Mouse (Mus musculus): ENCODE data around the gene Gm20547.
"Not testable (repeated sequence)": the region's sequence is repeated elsewhere in the genome, so short reads cannot be mapped to it uniquely, and the experiment has no call there.

The Gm20547 gene

GRCm38 (mm10) chr17:34853511-34853910, 28.3 kb downstream of the Gm20547 start:
- no peak for DNase-seq (ENCODE audit: low read depth, low spot score)

- DNase-seq (ENCODE audit: low read depth, low spot score), result no peak
These were observed 31.2 kb downstream of the Gm20547 start for GRCm38 (mm10) chr17:34850517-34851125.

- peak; percentile 91 for DNase-seq (ENCODE audit: low read depth, low spot score)
These were observed 31.9 kb downstream of the Gm20547 start, which contains the start of the genes Skiv2l and Nelfe for GRCm38 (mm10) chr17:34849722-34850516. TSS of gene Skiv2l (minus strand) at chr17:34850210. TSS of gene Nelfe (plus strand) at chr17:34850391.

GRCm38 (mm10) chr17:34847615-34848014, 34.2 kb downstream of the Gm20547 start:
- DNase-seq (ENCODE audit: low read depth, low spot score), result no peak

GRCm38 (mm10) chr17:34847192-34847591, 34.6 kb downstream of the Gm20547 start:
- DNase-seq (ENCODE audit: low read depth, low spot score), result no peak

- no peak for DNase-seq (ENCODE audit: low read depth, low spot score)
These were observed 37.0 kb downstream of the Gm20547 start for GRCm38 (mm10) chr17:34844884-34845283.

GRCm38 (mm10) chr17:34840736-34841307, 41.0 kb downstream of the Gm20547 start:
- DNase-seq (ENCODE audit: low read depth, low spot score), result no peak

GRCm38 (mm10) chr17:34838785-34839184, 43.1 kb downstream of the Gm20547 start:
- DNase-seq (ENCODE audit: low read depth, low spot score), result no peak

GRCm38 (mm10) chr17:34837464-34838324, 44.1 kb downstream of the Gm20547 start:
- no peak for DNase-seq (ENCODE audit: low read depth, low spot score)

- peak; percentile 93 for DNase-seq (ENCODE audit: low read depth, low spot score)
These were observed 45.0 kb downstream of the Gm20547 start, which contains the start of the genes Stk19 and Dxo for GRCm38 (mm10) chr17:34836856-34837221. TSS of gene Stk19 (minus strand) at chr17:34836945. TSS of gene Dxo (plus strand) at chr17:34837019.

GRCm38 (mm10) chr17:34836155-34836855, 45.5 kb downstream of the Gm20547 start:
- no peak for DNase-seq (ENCODE audit: low read depth, low spot score)

- not testable (repeated sequence) for DNase-seq (ENCODE audit: low read depth, low spot score)
These were observed 51.1 kb downstream of the Gm20547 start for GRCm38 (mm10) chr17:34830776-34831175.

- no peak for DNase-seq (ENCODE audit: low read depth, low spot score)
These were observed 66.9 kb downstream of the Gm20547 start for GRCm38 (mm10) chr17:34814818-34815370.

GRCm38 (mm10) chr17:34813747-34814146, 68.1 kb downstream of the Gm20547 start:
- not testable (repeated sequence) for DNase-seq (ENCODE audit: low read depth, low spot score)

- DNase-seq (ENCODE audit: low read depth, low spot score), result no peak
These were observed 70.6 kb downstream of the Gm20547 start for GRCm38 (mm10) chr17:34811275-34811674.

GRCm38 (mm10) chr17:34810811-34811210, 71.0 kb downstream of the Gm20547 start:
- DNase-seq (ENCODE audit: low read depth, low spot score), result not testable (repeated sequence)

GRCm38 (mm10) chr17:34810411-34810810, 71.4 kb downstream of the Gm20547 start:
- DNase-seq (ENCODE audit: low read depth, low spot score), result not testable (repeated sequence)

GRCm38 (mm10) chr17:34808599-34809205, 73.1 kb downstream of the Gm20547 start:
- no peak for DNase-seq (ENCODE audit: low read depth, low spot score)

GRCm38 (mm10) chr17:34807176-34807575, 74.7 kb downstream of the Gm20547 start:
- DNase-seq (ENCODE audit: low read depth, low spot score), result no peak
